Mouse (Mus musculus): ENCODE measurements around the gene Klk1b22. TPM values are rescaled to one million over a fixed set of nuclear protein-coding genes. Genes with fewer than 3 reads are reported as not detected.
"Not testable (repeated sequence)": the region's sequence is repeated elsewhere in the genome, so short reads cannot be mapped to it uniquely, and the experiment has no call there.

Gene Klk1b22
- not detected in 2 replicates for polyA plus RNA-seq (2014; fragmentation: Nextera tagmentation; extraction: Ambion mirVana)

DNA sequence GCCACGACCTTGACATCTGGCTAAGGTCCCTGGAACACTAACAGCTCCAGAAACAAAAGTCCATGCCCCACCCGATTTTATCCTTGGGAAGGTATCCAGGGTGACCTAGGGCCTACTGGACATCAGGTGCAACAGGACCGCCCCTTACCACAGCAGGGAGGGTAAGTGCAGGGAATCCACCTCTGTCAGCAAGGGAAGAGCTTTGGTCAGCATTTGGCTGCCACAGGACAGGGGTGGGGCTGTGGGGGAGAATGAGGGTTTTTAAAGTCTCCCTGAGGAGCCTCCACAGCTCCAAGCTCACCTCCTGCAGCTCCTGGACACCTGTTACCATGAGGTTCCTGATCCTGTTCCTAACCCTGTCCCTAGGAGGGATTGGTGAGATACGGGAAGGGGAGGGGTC lies at the start of gene Klk1b22:
TSS of gene Klk1b22 (plus strand) at position 301 of the 400 bp plus-strand sequence.
- Histone ChIP-seq H3K27me3 (ENCODE audit: control insufficient read depth, insufficient read depth, low read length) (no peaks in the 10 kb centered on the region), H3K36me3 (ENCODE audit: control insufficient read depth, insufficient read depth, low read length) (no peaks in the 10 kb centered on the region), H3K4me2 (replicated peaks; ENCODE audit: low read depth, low read length) (no peak within 1 kb of the TSS), H3K4me1 (ENCODE audit: control insufficient read depth, insufficient read depth, low read length) (no peaks in the 10 kb centered on the region), H3K9ac (ENCODE audit: low read depth, low read length) (no peak within 1 kb of the TSS), H3K4me3 (ENCODE audit: low read length) (no peak within 1 kb of the TSS), H3K27ac (ENCODE audit: low read depth, low read length) (no peak within 1 kb of the TSS), H3K9me3 (ENCODE audit: control insufficient read depth, low read length) (no peaks in the 10 kb centered on the region)
- WGBS: 72% methylated on average over 4 of the region's 4 CpGs
- ATAC-seq (ENCODE audit: low FRiP score, low TSS enrichment): no peak

DNA sequence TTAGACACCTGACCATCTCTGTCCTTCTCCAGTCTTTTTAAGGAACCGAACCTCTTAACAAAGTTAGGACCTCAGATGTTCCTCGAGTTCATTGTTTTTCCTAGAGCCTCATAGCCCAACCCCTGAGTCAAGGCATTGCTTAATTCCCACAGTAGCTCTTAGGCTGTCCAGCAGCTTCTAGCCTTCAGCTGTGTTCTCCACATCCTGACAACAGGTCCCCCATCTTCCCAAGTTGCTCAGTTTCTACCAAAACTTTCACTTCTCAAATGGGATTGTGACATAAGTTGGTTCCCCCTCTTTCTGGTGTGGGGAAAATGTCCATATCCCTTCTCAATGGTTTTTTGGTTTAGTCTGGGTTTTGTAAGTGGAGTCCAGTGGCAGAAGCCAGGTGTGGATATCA lies 40.4 kb upstream of the Klk1b22 start:
- Histone ChIP-seq H3K4me2 (replicated peaks; ENCODE audit: low read depth, low read length) (no peak overlapping the region), H3K4me1 (ENCODE audit: control insufficient read depth, insufficient read depth, low read length) (no peaks in the 10 kb centered on the region), H3K9me3 (ENCODE audit: control insufficient read depth, low read length) (no peaks in the 10 kb centered on the region), H3K9ac (ENCODE audit: low read depth, low read length) (no peak overlapping the region), H3K27ac (ENCODE audit: low read depth, low read length) (no peak overlapping the region), H3K4me3 (ENCODE audit: low read length) (no peak overlapping the region), H3K27me3 (ENCODE audit: control insufficient read depth, insufficient read depth, low read length) (no peaks in the 10 kb centered on the region), H3K36me3 (ENCODE audit: control insufficient read depth, insufficient read depth, low read length) (no peaks in the 10 kb centered on the region)
- ATAC-seq (ENCODE audit: low FRiP score, low TSS enrichment): no peak
- WGBS: 79% methylated on average over 2 of the region's 2 CpGs

DNA sequence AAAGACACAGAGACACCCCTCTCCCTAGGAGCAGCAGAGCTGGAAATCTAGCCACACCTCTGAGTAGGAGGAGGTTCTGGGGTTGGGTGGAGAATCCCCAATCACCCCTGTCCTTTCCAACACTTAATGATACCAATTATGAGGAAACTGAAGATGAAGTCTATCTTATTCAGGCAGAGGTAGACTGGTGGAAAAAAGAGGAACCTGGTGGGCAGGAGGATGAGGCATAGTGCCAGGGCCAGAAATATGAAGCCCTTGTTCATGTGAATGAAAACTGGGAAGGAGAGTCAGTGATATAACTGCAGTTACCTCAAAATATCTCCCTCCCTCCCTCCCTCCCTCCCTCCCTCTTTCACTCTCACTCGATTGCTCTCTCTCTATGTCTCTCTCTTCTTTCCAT lies 34.8 kb upstream of the Klk1b22 start:
- 75% methylated on average over 1 of the region's 1 CpGs for WGBS
- Histone ChIP-seq H3K9ac (ENCODE audit: low read depth, low read length) (no peak overlapping the region), H3K36me3 (ENCODE audit: control insufficient read depth, insufficient read depth, low read length) (no peaks in the 10 kb centered on the region), H3K9me3 (ENCODE audit: control insufficient read depth, low read length) (no peaks in the 10 kb centered on the region), H3K27me3 (ENCODE audit: control insufficient read depth, insufficient read depth, low read length) (no peaks in the 10 kb centered on the region), H3K4me3 (ENCODE audit: low read length) (no peak overlapping the region), H3K27ac (ENCODE audit: low read depth, low read length) (no peak overlapping the region), H3K4me1 (ENCODE audit: control insufficient read depth, insufficient read depth, low read length) (no peaks in the 10 kb centered on the region), H3K4me2 (replicated peaks; ENCODE audit: low read depth, low read length) (no peak overlapping the region)
- ATAC-seq (ENCODE audit: low FRiP score, low TSS enrichment): no peak

DNA sequence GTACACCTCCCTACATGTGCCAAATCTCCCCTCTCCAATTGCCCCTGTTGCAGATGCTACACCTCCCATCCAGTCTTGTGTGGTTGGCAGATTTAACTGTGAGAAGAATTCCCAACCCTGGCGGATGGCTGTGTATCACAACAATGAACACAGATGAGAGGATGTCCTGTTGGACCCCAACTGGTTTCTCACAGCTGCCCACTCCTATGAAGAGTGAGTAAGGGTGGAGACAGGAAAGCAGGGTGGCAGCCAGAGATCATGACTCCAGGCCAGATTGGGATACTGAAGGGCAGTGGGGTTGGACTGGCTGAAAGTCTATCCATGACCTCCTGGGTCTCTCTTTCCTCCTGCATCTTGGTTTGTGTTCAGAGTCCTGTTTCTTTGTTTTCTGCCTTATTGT lies 16.4 kb upstream of the Klk1b22 start:
- Histone ChIP-seq H3K27me3 (ENCODE audit: control insufficient read depth, insufficient read depth, low read length) (no peaks in the 10 kb centered on the region), H3K9me3 (ENCODE audit: control insufficient read depth, low read length) (no peaks in the 10 kb centered on the region), H3K27ac (ENCODE audit: low read depth, low read length) (no peak overlapping the region), H3K4me1 (ENCODE audit: control insufficient read depth, insufficient read depth, low read length) (no peaks in the 10 kb centered on the region), H3K9ac (ENCODE audit: low read depth, low read length) (no peak overlapping the region), H3K4me2 (replicated peaks; ENCODE audit: low read depth, low read length) (no peak overlapping the region), H3K4me3 (ENCODE audit: low read length) (no peak overlapping the region), H3K36me3 (ENCODE audit: control insufficient read depth, insufficient read depth, low read length) (no peaks in the 10 kb centered on the region)
- WGBS: 79% methylated on average over 1 of the region's 1 CpGs
- ATAC-seq (ENCODE audit: low FRiP score, low TSS enrichment): no peak

DNA sequence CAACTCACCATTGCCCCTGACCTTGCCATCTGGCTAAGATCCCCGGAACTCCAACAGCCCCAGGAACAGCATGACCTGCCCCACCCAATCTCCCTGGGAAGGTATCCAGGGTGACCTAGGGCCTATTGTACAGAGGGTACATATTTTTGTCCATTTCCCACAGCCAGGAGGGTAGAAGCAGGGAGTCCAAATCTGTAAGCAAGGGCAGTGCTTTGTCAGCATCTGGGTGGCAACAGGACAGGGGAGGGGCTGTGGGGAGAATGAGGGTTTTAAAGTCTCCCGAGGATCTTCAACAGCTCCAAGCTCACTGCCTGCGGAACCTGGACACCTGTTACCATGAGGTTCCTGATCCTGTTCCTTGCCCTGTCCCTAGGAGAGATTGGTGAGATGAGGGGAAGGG lies 10.4 kb upstream of the Klk1b22 start, which contains the start of gene Klk1b21:
TSS of gene Klk1b21 (plus strand) at position 301 of the 400 bp plus-strand sequence.
- WGBS: 60% methylated on average over 3 of the region's 3 CpGs
- ATAC-seq (ENCODE audit: low FRiP score, low TSS enrichment); H3K27ac ChIP-seq (ENCODE audit: low read depth, low read length): not testable (repeated sequence)

DNA sequence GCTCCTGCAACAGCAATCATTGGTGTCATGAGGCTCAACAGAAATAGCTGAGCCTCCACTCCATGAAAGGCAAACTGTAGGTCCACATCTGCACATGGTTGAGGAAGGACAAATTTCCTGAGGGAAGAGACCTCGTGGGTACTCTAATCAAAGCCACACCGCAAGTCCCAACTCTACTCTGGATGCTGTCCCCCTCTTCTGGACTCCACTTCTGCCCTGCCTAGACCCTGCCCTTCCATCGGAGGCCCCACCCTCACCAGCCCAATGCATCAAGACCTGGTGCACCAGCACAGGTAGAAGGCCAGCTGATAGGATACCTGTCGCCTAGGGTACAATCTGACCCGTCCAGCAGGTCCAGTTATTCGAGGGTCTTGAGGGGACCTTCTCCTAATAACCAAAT lies 11.0 kb downstream of the Klk1b22 start:
- 89% methylated on average over 6 of the region's 6 CpGs for WGBS
- Histone ChIP-seq H3K27ac (ENCODE audit: low read depth, low read length) (no peak overlapping the region), H3K4me3 (ENCODE audit: low read length) (no peak overlapping the region), H3K9me3 (ENCODE audit: control insufficient read depth, low read length) (no peaks in the 10 kb centered on the region), H3K4me2 (replicated peaks; ENCODE audit: low read depth, low read length) (no peak overlapping the region), H3K4me1 (ENCODE audit: control insufficient read depth, insufficient read depth, low read length) (no peaks in the 10 kb centered on the region), H3K9ac (ENCODE audit: low read depth, low read length) (no peak overlapping the region), H3K36me3 (ENCODE audit: control insufficient read depth, insufficient read depth, low read length) (no peaks in the 10 kb centered on the region), H3K27me3 (ENCODE audit: control insufficient read depth, insufficient read depth, low read length) (no peaks in the 10 kb centered on the region)
- no peak for ATAC-seq (ENCODE audit: low FRiP score, low TSS enrichment)

More for the DNA sequence above, 10.4 kb upstream of the Klk1b22 start, which contains the start of gene Klk1b21:
- H3K27me3 ChIP-seq (ENCODE audit: control insufficient read depth, insufficient read depth, low read length); H3K36me3 ChIP-seq (ENCODE audit: control insufficient read depth, insufficient read depth, low read length); H3K9ac ChIP-seq (ENCODE audit: low read depth, low read length); H3K4me3 ChIP-seq (ENCODE audit: low read length); H3K4me1 ChIP-seq (ENCODE audit: control insufficient read depth, insufficient read depth, low read length); H3K4me2 ChIP-seq (replicated peaks; ENCODE audit: low read depth, low read length); H3K9me3 ChIP-seq (ENCODE audit: control insufficient read depth, low read length): not testable (repeated sequence)

DNA sequence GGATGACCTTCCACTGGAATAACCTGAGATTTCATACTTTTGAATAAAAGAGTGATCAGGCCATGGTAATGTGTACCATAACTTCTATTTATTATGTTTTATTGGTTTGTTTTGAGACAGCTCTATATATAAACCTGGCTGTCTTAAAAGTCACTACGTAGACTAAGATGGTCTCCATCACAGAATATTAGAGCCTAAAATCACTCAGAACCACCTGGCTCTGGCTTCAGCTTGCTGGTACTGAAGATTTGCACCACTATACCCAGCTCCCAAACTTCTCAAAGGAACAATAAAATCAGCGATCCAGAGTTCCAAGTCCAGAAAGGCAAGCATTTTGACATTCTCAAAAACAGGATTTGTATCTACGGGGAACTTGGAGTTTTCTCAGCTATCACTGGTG lies 24.0 kb downstream of the Klk1b22 start, which contains the start of gene Klk1b16:
TSS of gene Klk1b16 (plus strand) at position 301 of the 400 bp plus-strand sequence.
- WGBS: 96% methylated on average over 3 of the region's 3 CpGs
- no peaks in the 10 kb centered on the region for H3K27me3 ChIP-seq (ENCODE audit: control insufficient read depth, insufficient read depth, low read length)
- H3K9me3 ChIP-seq (ENCODE audit: control insufficient read depth, low read length): no peaks in the 10 kb centered on the region
- no peak for ATAC-seq (ENCODE audit: low FRiP score, low TSS enrichment)
- H3K4me1 ChIP-seq (ENCODE audit: control insufficient read depth, insufficient read depth, low read length): no peaks in the 10 kb centered on the region
- no peak within 1 kb of the TSS for H3K4me3 ChIP-seq (ENCODE audit: low read length)
- H3K36me3 ChIP-seq (ENCODE audit: control insufficient read depth, insufficient read depth, low read length): no peaks in the 10 kb centered on the region
- H3K27ac ChIP-seq (ENCODE audit: low read depth, low read length): no peak within 1 kb of the TSS
- H3K4me2 ChIP-seq (replicated peaks; ENCODE audit: low read depth, low read length): no peak within 1 kb of the TSS
- no peak within 1 kb of the TSS for H3K9ac ChIP-seq (ENCODE audit: low read depth, low read length)

Other genes with a start within 250 kb of the Klk1b22 start
- gene Klk4, start 231.5 kb upstream of the Klk1b22 start, polyA plus RNA-seq (2014; fragmentation: Nextera tagmentation; extraction: Ambion mirVana): 0.28 TPM in 1 of 2 replicates, not detected in the other
- gene Klk15, start 178.9 kb upstream of the Klk1b22 start, polyA plus RNA-seq (2014; fragmentation: Nextera tagmentation; extraction: Ambion mirVana): not detected in 2 replicates
- gene Klk1b8, start 162.0 kb upstream of the Klk1b22 start, polyA plus RNA-seq (2014; fragmentation: Nextera tagmentation; extraction: Ambion mirVana): not detected in 2 replicates
- not detected in 2 replicates for gene Klk1b1, start 145.9 kb upstream of the Klk1b22 start, polyA plus RNA-seq (2014; fragmentation: Nextera tagmentation; extraction: Ambion mirVana)
- gene Klk1b9, start 136.6 kb upstream of the Klk1b22 start, polyA plus RNA-seq (2014; fragmentation: Nextera tagmentation; extraction: Ambion mirVana): not detected in 2 replicates
- gene Klk1b11, start 116.8 kb upstream of the Klk1b22 start, polyA plus RNA-seq (2014; fragmentation: Nextera tagmentation; extraction: Ambion mirVana): not detected in 2 replicates
- gene Klk1b26, start 100.5 kb upstream of the Klk1b22 start, polyA plus RNA-seq (2014; fragmentation: Nextera tagmentation; extraction: Ambion mirVana): not detected in 2 replicates
- not detected in 2 replicates for gene Klk1b27, start 60.4 kb upstream of the Klk1b22 start, polyA plus RNA-seq (2014; fragmentation: Nextera tagmentation; extraction: Ambion mirVana)
- not detected in 2 replicates for gene Klk1b21, start 10.3 kb upstream of the Klk1b22 start, polyA plus RNA-seq (2014; fragmentation: Nextera tagmentation; extraction: Ambion mirVana)
- not detected in 2 replicates for gene Klk1b16, start 24.1 kb downstream of the Klk1b22 start, polyA plus RNA-seq (2014; fragmentation: Nextera tagmentation; extraction: Ambion mirVana)
- gene Klk1b24, start 75.6 kb downstream of the Klk1b22 start, polyA plus RNA-seq (2014; fragmentation: Nextera tagmentation; extraction: Ambion mirVana): not detected in 2 replicates
- gene Klk1b3, start 85.5 kb downstream of the Klk1b22 start, polyA plus RNA-seq (2014; fragmentation: Nextera tagmentation; extraction: Ambion mirVana): not detected in 2 replicates
- not detected in 2 replicates for gene Klk1b4, start 94.8 kb downstream of the Klk1b22 start, polyA plus RNA-seq (2014; fragmentation: Nextera tagmentation; extraction: Ambion mirVana)
- gene Klk1b5, start 103.3 kb downstream of the Klk1b22 start, polyA plus RNA-seq (2014; fragmentation: Nextera tagmentation; extraction: Ambion mirVana): not detected in 2 replicates
- 0.70 and 2.1 TPM in 2 replicates for gene Klk1, start 112.7 kb downstream of the Klk1b22 start, polyA plus RNA-seq (2014; fragmentation: Nextera tagmentation; extraction: Ambion mirVana)
- not detected in 2 replicates for gene Gm36864, start 123.5 kb downstream of the Klk1b22 start, polyA plus RNA-seq (2014; fragmentation: Nextera tagmentation; extraction: Ambion mirVana)
- 1.3 and 1.6 TPM in 2 replicates for gene 1700028J19Rik, start 134.0 kb downstream of the Klk1b22 start, polyA plus RNA-seq (2014; fragmentation: Nextera tagmentation; extraction: Ambion mirVana)
- gene 2410002F23Rik, start 134.0 kb downstream of the Klk1b22 start, polyA plus RNA-seq (2014; fragmentation: Nextera tagmentation; extraction: Ambion mirVana): 119 and 143 TPM in 2 replicates
- gene Acp4, start 144.7 kb downstream of the Klk1b22 start, polyA plus RNA-seq (2014; fragmentation: Nextera tagmentation; extraction: Ambion mirVana): not detected in 2 replicates
- not detected in 2 replicates for gene Gm15517, start 148.8 kb downstream of the Klk1b22 start, polyA plus RNA-seq (2014; fragmentation: Nextera tagmentation; extraction: Ambion mirVana)
- gene Clec11a, start 194.2 kb downstream of the Klk1b22 start, polyA plus RNA-seq (2014; fragmentation: Nextera tagmentation; extraction: Ambion mirVana): 3.4 TPM in 2 replicates
- 1.3 and 1.9 TPM in 2 replicates for gene Shank1, start 197.6 kb downstream of the Klk1b22 start, polyA plus RNA-seq (2014; fragmentation: Nextera tagmentation; extraction: Ambion mirVana)

Measured in kidney, embryonic 14.5 days (tissue).